Mouse (Mus musculus) G1E (cell line): ENCODE data around the gene St3gal5.

Source experiments
- CTCF ChIP-seq: IDR thresholded peaks from 2 replicates; pipeline ENCODE4 v1.5.1; 2012; ENCODE audit warnings: low read depth, low read length, inconsistent platforms, mixed read lengths
- GATA1 ChIP-seq: IDR thresholded peaks from 2 replicates; pipeline ENCODE4 v1.6.1; 2012; ENCODE audit warnings: borderline replicate concordance, low read length, inconsistent platforms, mixed read lengths
- GATA2 ChIP-seq: IDR thresholded peaks from 2 replicates; pipeline ENCODE4 v1.6.1; 2012; ENCODE audit warnings: low read depth, low read length, inconsistent platforms, borderline replicate concordance
- POLR2AphosphoS5 ChIP-seq: IDR thresholded peaks from 2 replicates; pipeline ENCODE4 v1.6.1; 2012; ENCODE audit warnings: low read depth, low read length, inconsistent platforms; ENCODE audit not compliant: insufficient replicate concordance
- TAL1 ChIP-seq: conservative IDR thresholded peaks from 2 replicates; pipeline ENCODE4 v1.6.1; 2012; ENCODE audit warnings: low read depth, low read length, inconsistent platforms, mixed read lengths

DNA sequence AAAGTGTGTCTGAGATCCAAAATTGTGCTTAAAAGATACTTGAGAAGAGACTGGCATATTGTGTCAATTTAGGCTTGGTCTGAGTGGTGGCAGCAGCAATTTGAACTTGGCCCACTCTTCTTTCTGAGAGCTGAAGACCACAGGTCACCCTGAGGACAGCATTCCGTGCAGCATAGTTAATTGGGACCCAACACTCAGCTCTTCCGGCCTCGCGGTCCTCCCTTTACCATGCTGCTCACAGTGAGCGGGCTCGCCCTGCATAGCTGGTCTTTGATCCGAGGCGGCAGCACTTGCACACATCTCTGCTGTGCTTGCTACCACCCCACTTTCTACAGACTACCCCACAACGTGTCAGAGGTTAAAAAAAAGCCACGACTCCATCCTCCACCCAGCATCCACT lies 39.2 kb downstream of the St3gal5 start:
- no peak for TF ChIP-seq CTCF
- no peak for TF ChIP-seq TAL1
- TF ChIP-seq GATA1 = no peak
- TF ChIP-seq GATA2 = no peak
- TF ChIP-seq POLR2AphosphoS5 = no peak
